Mouse (Mus musculus): ENCODE measurements around the gene Epb41.

Gene Epb41

DNA sequence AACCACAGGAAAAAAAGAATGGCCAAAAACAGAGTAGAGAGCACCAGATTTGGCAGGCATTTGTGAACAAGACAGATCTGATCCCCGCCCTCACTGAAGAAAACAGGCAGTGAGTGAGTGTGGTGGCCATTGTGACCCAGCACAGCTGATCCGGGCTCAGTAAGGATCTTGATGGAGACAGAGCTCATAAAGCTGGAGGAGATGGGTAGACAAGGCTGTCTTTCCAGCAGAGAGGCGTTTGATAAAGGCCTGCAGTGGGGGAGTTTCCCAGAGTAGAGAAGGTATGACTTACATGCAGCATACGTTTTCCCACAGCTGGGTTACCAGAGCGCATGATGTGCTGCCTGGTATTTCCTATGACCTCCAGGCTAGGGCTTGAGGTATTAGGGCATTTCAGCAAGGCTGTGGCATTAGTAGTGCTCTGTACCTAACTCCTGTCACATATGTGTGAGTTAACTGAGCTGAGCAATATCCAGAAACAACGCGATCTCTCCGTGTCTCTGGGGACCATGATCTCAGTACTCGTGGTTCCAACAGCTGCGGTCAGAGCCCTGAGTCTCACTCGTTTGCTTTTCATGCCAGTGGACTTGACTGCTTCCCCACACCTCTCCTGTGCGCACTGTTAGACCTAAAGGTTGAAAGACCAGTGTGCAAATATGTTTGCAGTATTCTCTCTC, 176.5 kb downstream of the Epb41 start:
- no peak for DNase-seq (ENCODE audit: low read depth, low spot score)

DNA sequence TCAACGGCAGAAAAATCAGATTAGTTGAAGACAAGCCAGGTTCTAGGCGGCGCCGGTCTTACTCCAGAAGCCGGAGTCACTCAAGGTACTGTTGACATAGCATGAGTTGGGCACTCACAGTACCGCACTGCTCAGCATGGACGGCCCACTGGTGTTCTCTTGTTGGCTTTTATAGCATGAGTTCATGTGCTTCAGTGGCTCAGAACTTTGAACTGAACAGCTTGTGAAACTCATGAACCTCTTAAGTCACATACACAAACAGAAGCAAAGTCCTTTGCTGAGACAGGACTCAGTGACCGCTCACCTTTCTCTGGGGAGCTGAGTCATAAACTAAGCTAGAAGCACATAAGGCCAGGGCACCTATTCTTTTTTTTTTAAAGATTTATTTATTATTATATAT, 177.3 kb downstream of the Epb41 start:
- no peak for DNase-seq (ENCODE audit: low read depth, low spot score)

GRCm38 (mm10) chr4:131897109-131897508, 178.0 kb downstream of the Epb41 start:
- no peak for DNase-seq (ENCODE audit: low read depth, low spot score)

DNA sequence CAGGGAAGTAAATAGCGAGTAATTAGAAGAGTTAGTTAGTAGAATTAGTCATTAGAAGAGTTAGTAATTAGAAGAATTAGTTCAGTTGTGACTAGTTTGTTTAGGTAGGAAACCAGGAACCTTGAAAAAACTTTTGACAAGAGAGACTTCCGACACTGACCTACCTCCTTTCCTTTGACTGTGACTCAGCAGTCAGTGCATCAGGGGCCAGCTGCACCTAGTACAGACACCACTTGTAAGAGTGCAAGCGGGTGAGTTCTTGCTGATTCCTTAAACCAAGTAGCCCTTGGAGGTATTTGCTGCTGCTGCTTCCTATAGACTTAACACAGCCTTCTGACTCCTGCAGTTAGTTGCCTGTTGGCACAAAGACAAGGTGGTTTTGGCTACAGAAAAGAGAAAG, 184.4 kb downstream of the Epb41 start:
- DNase-seq (ENCODE audit: low read depth, low spot score): peak; percentile 33

DNA sequence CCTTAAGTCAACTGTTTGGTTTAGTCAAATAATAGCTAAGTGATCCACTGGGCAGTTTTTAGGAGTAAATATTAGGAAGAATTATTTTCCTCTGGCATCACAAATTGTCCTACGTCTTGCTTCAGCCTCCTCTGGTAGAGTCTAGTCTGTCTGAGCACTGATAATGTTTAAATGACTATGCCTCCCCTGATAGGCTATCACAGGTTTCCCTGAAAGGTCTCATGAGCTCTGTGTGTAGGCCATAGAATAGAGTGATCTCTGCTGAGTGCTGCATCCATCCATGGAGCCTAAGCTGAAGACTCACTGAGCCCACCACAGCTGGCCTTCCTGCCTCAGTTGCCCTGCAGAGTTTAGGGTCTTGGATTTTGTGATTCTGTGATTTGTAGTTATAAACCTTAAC, 186.6 kb downstream of the Epb41 start:
- DNase-seq (ENCODE audit: low read depth, low spot score): no peak

- no peak for DNase-seq (ENCODE audit: low read depth, low spot score)
These were observed 189.7 kb downstream of the Epb41 start for GRCm38 (mm10) chr4:131885376-131885775.

- DNase-seq (ENCODE audit: low read depth, low spot score): no peak
These were observed 191.6 kb downstream of the Epb41 start for GRCm38 (mm10) chr4:131883571-131883970.

- DNase-seq (ENCODE audit: low read depth, low spot score): no peak
These were observed 193.8 kb downstream of the Epb41 start for GRCm38 (mm10) chr4:131881306-131881705.

DNA sequence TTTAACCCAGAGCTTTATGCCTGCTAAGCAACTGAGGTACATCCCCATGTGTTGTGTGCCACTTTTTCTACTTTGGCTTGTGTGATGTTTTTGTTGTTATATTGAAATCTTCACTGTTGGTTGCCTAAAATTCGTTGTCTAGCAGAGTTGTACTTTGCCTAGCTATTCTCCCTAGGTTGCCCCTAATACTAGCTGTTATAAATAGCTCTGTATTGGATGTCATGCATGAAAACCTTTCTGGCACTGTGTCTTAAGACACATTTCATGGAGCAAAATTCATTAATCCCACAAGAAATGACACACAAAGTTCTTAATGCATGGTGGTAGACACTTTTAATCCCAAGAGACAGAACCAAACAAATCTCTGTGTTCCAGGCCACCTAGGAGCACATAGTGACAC, 195.4 kb downstream of the Epb41 start:
- no peak for DNase-seq (ENCODE audit: low read depth, low spot score)

DNA sequence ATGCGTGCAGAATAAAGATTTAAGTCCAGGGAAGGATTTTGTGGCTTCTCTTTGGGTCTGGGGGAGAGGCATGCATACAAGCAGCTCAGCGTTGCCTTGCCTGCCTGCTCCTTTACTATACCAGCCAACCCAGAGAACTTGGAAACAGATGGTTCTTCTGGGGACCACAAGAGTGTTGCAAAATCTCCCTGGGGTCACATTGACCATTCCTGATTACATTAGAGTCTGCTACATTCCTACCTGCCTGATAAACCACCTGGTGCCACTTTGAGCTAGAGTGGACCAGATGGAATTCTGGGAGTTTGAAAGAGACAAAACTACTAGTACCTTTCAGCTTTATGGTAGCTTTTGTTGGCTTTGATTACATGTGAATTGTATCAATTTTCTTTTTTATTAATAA, 198.3 kb downstream of the Epb41 start:
- DNase-seq (ENCODE audit: low read depth, low spot score): no peak

- DNase-seq (ENCODE audit: low read depth, low spot score): no peak
These were observed 199.9 kb downstream of the Epb41 start for GRCm38 (mm10) chr4:131875242-131875641.

GRCm38 (mm10) chr4:131874567-131874966, 200.6 kb downstream of the Epb41 start:
- DNase-seq (ENCODE audit: low read depth, low spot score): no peak

DNA sequence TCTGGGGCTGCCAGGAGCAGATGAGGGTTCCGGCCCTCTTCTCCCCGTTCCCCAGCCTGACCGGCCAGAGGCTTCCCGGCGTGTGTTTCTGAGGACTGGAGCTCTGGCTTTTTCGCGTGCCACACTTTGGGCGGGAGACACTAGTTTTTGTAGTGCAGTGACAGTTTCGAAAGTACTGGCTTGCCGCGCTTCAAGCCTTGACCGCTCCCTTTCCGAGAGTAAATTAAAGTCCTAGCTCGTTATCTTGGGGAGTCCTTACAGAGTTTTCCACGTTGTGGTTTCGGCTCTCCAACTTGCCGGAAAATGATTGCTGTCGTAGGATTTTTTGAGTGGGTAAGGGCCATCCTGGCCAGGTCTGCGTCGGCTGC, 201.0 kb downstream of the Epb41 start:
- no peak for DNase-seq (ENCODE audit: low read depth, low spot score)

All from R1 (cell line).